In genomic region chr1:20889677-20890403, GRCm38 (mm10) we compare ENCODE assay signal across 8 mouse cellular contexts. TPM values are rescaled to one million over a fixed set of nuclear protein-coding genes. Genes with fewer than 3 reads are reported as not detected.
A peak's percentile ranks its signal among the peaks of the same experiment; 100 is the strongest.
DNase-seq lines count a peak whose midpoint lies in the region; ATAC-seq and TF ChIP-seq lines count a peak whose summit lies in the region.

No protein-coding gene starts in this region.

- peaks cover 5% of the 10 kb centered on the region for H3K4me1 ChIP-seq in lung, adult 2 months (ENCODE audit: control insufficient read depth, insufficient read depth, low read length)
- H3K4me1 ChIP-seq in embryonic facial prominence, embryonic 13.5 days, result peaks cover 5% of the 10 kb centered on the region
- no peaks in the 10 kb centered on the region for H3K4me1 ChIP-seq in hindbrain, postnatal 0 days (ENCODE audit: insufficient read depth, low read length)
- peaks cover 9% of the 10 kb centered on the region; the same call in 1 of the 2 replicates for H3K4me1 ChIP-seq in neural tube, embryonic 12.5 days

- peak; percentile 4; the same call in 1 of the 2 replicates for ATAC-seq in embryonic facial prominence, embryonic 13.5 days (ENCODE audit: insufficient number of reproducible peaks, insufficient read depth, low FRiP score, low TSS enrichment, low read depth)
- peak; percentile 33 for ATAC-seq in hindbrain, postnatal 0 days
- peak; percentile 49 for ATAC-seq in neural tube, embryonic 12.5 days (ENCODE audit: low FRiP score, low read depth)

- 29% methylated on average over 16 of the region's 16 CpGs for WGBS in lung, adult 2 months
- WGBS in embryonic facial prominence, embryonic 13.5 days, result 19% methylated on average over 16 of the region's 16 CpGs
- whole genome bisulfite sequencing in hindbrain, postnatal 0 days, result 13% methylated on average over 16 of the region's 16 CpGs
- WGBS in neural tube, embryonic 12.5 days, result 20% methylated on average over 16 of the region's 16 CpGs

- no peak for TF ChIP-seq CTCF in lung, adult 2 months (IDR thresholded peaks at IDR 0.05; ENCODE audit: insufficient read depth, low read length)
- no peak for TF ChIP-seq CTCF in hindbrain, postnatal 0 days (IDR thresholded peaks at IDR 0.05; ENCODE audit: low read depth)

- TF ChIP-seq POLR2A in lung, adult 2 months (IDR thresholded peaks at IDR 0.05; ENCODE audit: borderline replicate concordance, extremely low read depth, low read depth, low read length), result no peak

- no peak for DNase-seq in lung, adult 2 months
- DNase-seq in lung, postnatal 10 days, result no peak
- no peak for DNase-seq in hindbrain, postnatal 0 days (ENCODE audit: low spot score)
- DNase-seq in urinary bladder, postnatal 4 days (ENCODE audit: low spot score in 2 of 2), result no peak
- no peak for DNase-seq in left cerebral cortex, adult 9 months (ENCODE audit: low spot score in 2 of 2)
- DNase-seq in thymus, postnatal 4 days, result no peak

- no peaks in the 10 kb centered on the region for H3K36me3 ChIP-seq in embryonic facial prominence, embryonic 13.5 days
- no peaks in the 10 kb centered on the region for H3K36me3 ChIP-seq in hindbrain, postnatal 0 days (ENCODE audit: insufficient read depth, low read length)
- no peaks in the 10 kb centered on the region for H3K36me3 ChIP-seq in neural tube, embryonic 12.5 days

- peak overlapping the region; percentile 68 for H3K4me3 ChIP-seq in lung, adult 2 months (replicated peaks; ENCODE audit: extremely low read depth, low read depth, low read length)
- H3K4me3 ChIP-seq in embryonic facial prominence, embryonic 13.5 days, result peak overlapping the region; percentile 73
- H3K4me3 ChIP-seq in hindbrain, postnatal 0 days (ENCODE audit: low read length), result peak overlapping the region; percentile 66
- H3K4me3 ChIP-seq in neural tube, embryonic 12.5 days, result peak overlapping the region; percentile 73

- H3K27me3 ChIP-seq in embryonic facial prominence, embryonic 13.5 days, result no peaks in the 10 kb centered on the region
- no peaks in the 10 kb centered on the region for H3K27me3 ChIP-seq in hindbrain, postnatal 0 days (ENCODE audit: insufficient read depth, low read length)
- H3K27me3 ChIP-seq in neural tube, embryonic 12.5 days (replicated peaks), result no peaks in the 10 kb centered on the region

- H3K4me2 ChIP-seq in embryonic facial prominence, embryonic 13.5 days, result peak overlapping the region; percentile 76
- H3K4me2 ChIP-seq in hindbrain, postnatal 0 days (ENCODE audit: low read depth, low read length), result peak overlapping the region; percentile 81
- H3K4me2 ChIP-seq in neural tube, embryonic 12.5 days (replicated peaks), result peak overlapping the region; percentile 68

- H3K9ac ChIP-seq in embryonic facial prominence, embryonic 13.5 days, result peak overlapping the region; percentile 81
- H3K9ac ChIP-seq in hindbrain, postnatal 0 days (replicated peaks; ENCODE audit: low read length), result peak overlapping the region; percentile 72
- peak overlapping the region; percentile 77 for H3K9ac ChIP-seq in neural tube, embryonic 12.5 days

- H3K9me3 ChIP-seq in embryonic facial prominence, embryonic 13.5 days, result no peaks in the 10 kb centered on the region
- H3K9me3 ChIP-seq in hindbrain, postnatal 0 days (ENCODE audit: low read length), result no peaks in the 10 kb centered on the region
- no peaks in the 10 kb centered on the region for H3K9me3 ChIP-seq in neural tube, embryonic 12.5 days

- peak overlapping the region; percentile 88; the same call in 1 of the 2 replicates for H3K27ac ChIP-seq in embryonic facial prominence, embryonic 13.5 days
- peak overlapping the region; percentile 86; the same call in 1 of the 2 replicates for H3K27ac ChIP-seq in hindbrain, postnatal 0 days
- H3K27ac ChIP-seq in neural tube, embryonic 12.5 days, result peak overlapping the region; percentile 50; the same call in 1 of the 2 replicates

RNA-seq across cellular contexts. Expression of gene Paqr8, which starts 0.6 kb away (rescaled TPM):
- polyA plus RNA-seq in lung, adult 2 months (2012; rRNA removed), result 42.6 and 47.2 TPM in 2 replicates
- 6.0 and 7.0 TPM in 2 replicates for polyA plus RNA-seq in embryonic facial prominence, embryonic 13.5 days (2015; fragmentation: Nextera tagmentation; extraction: Ambion mirVana)
- total RNA-seq in hindbrain, postnatal 0 days (2014; rRNA removed), result 187 and 212 TPM in 2 replicates
- polyA plus RNA-seq in hindbrain, postnatal 0 days (2015; fragmentation: Nextera tagmentation; extraction: Ambion mirVana), result 47.8 and 51.6 TPM in 2 replicates
- polyA plus RNA-seq in neural tube, embryonic 12.5 days (2016; fragmentation: Nextera tagmentation; extraction: Ambion mirVana), result 11.0 and 12.1 TPM in 2 replicates
